Mouse (Mus musculus) lung, adult 2 months (tissue): Measurements from ENCODE around the gene Ppfia2.

ENCODE experiments used
- CTCF ChIP-seq: fragments of 200-500 bp; IDR thresholded peaks from 2 replicates; pipeline ENCODE4 v1.5.1; 2011; ENCODE audit warnings: mild to moderate bottlenecking, low read length, control low read depth; ENCODE audit not compliant: insufficient read depth
- POLR2A ChIP-seq: fragments of 200-500 bp; IDR thresholded peaks from 2 replicates; pipeline ENCODE4 v1.6.1; 2011; ENCODE audit warnings: low read depth, mild to moderate bottlenecking, control low read depth, low read length, borderline replicate concordance; ENCODE audit errors: extremely low read depth

- TF ChIP-seq POLR2A, result no peak
- TF ChIP-seq CTCF, result no peak
These were observed 401.7 kb downstream of the Ppfia2 start for GRCm38 (mm10) chr10:106871847-106872246.
